Mouse (Mus musculus) kidney, embryonic 15.5 days (tissue): ENCODE data around the gene Herpud1. TPM values are rescaled to one million over a fixed set of nuclear protein-coding genes. Genes with fewer than 3 reads are reported as not detected.

Experiments
- ATAC-seq: fragments of 200-750 bp; cut with Nextera tagmentation; replicated peaks from 2 replicates; pipeline ENCODE4 v1.8.0; 2017; ENCODE audit warnings: moderate TSS enrichment; ENCODE audit not compliant: low FRiP score
- H3K27ac ChIP-seq: fragments of 300-500 bp; sonication (generic); 2 replicates; pipeline ENCODE4 v1.5.1; 2015; ENCODE audit warnings: mild to moderate bottlenecking, inconsistent platforms
- H3K27me3 ChIP-seq: fragments of 300-500 bp; sonication (generic); 2 replicates; pipeline ENCODE4 v1.6.1; 2015; ENCODE audit warnings: inconsistent platforms
- H3K36me3 ChIP-seq: fragments of 300-500 bp; sonication (generic); 2 replicates; pipeline ENCODE4 v1.6.1; 2015; ENCODE audit warnings: inconsistent platforms
- H3K4me1 ChIP-seq: fragments of 300-500 bp; sonication (generic); 2 replicates; pipeline ENCODE4 v1.6.1; 2015; ENCODE audit warnings: inconsistent platforms
- H3K4me2 ChIP-seq: fragments of 300-500 bp; sonication (generic); 2 replicates; pipeline ENCODE4 v1.6.1; 2015; ENCODE audit warnings: moderate library complexity, mild to moderate bottlenecking, inconsistent platforms
- H3K4me3 ChIP-seq: fragments of 300-500 bp; sonication (generic); replicated peaks from 2 replicates; pipeline ENCODE4 v1.5.1; 2015; ENCODE audit warnings: mild to moderate bottlenecking, inconsistent platforms
- H3K9ac ChIP-seq: fragments of 300-500 bp; sonication (generic); 2 replicates; pipeline ENCODE4 v1.6.1; 2015; ENCODE audit warnings: mild to moderate bottlenecking, inconsistent platforms
- H3K9me3 ChIP-seq: fragments of 300-500 bp; sonication (generic); replicated peaks from 2 replicates; pipeline ENCODE4 v1.6.1; 2016; ENCODE audit warnings: inconsistent platforms
- WGBS: fragments of 180-500 bp; shearing (Covaris S2); methylation state at CpG from one replicate; pipeline ENCODE4 v1.1.7; 2015; ENCODE audit warnings: mixed read lengths; 5-methylcytosine and 5-hydroxymethylcytosine counted together
- polyA plus RNA-seq: library from polyadenylated mRNA; unstranded; fragments of >200 nt; fragmentation: Nextera tagmentation; extraction: Ambion mirVana; gene quantifications from 2 replicates; pipeline ENCODE4 v1.2.1, GENCODE M21; 2015

Herpud1 gene
- polyA plus RNA-seq: 66.7 and 70.0 TPM in 2 replicates

- Histone ChIP-seq H3K9me3 (no peaks in the 10 kb centered on the region), H3K27ac (peak within 1 kb of the TSS; percentile 90), H3K4me2 (peak within 1 kb of the TSS; percentile 88), H3K27me3 (peaks cover 3% of the 10 kb centered on the region; the same call in 1 of the 2 replicates), H3K4me1 (peaks cover 20% of the 10 kb centered on the region), H3K4me3 (peak within 1 kb of the TSS; percentile 93), H3K36me3 (peaks cover 22% of the 10 kb centered on the region), H3K9ac (peak within 1 kb of the TSS; percentile 88)
- whole genome bisulfite sequencing: 0% methylated on average over 65 of the region's 65 CpGs
- ATAC-seq: peak; percentile 99
Observed at GRCm38 (mm10) chr8:94386214-94387026, at the start of gene Herpud1. Gene Herpud1, plus strand, starts transcription at chr8:94386438.

- no peak overlapping the region for H3K4me3 ChIP-seq
- ATAC-seq: no peak
- no peak overlapping the region for H3K27ac ChIP-seq
- no peaks in the 10 kb centered on the region for H3K36me3 ChIP-seq
- WGBS: 72% methylated on average over 8 of the region's 8 CpGs
- H3K4me2 ChIP-seq: no peak overlapping the region
- H3K9ac ChIP-seq: no peak overlapping the region
- no peaks in the 10 kb centered on the region for H3K27me3 ChIP-seq
- H3K4me1 ChIP-seq: no peaks in the 10 kb centered on the region
- no peaks in the 10 kb centered on the region for H3K9me3 ChIP-seq
Observed at GRCm38 (mm10) chr8:94337559-94337958, 48.7 kb upstream of the Herpud1 start.

- Histone ChIP-seq H3K4me2 (no peak overlapping the region), H3K4me3 (no peak overlapping the region), H3K27ac (no peak overlapping the region), H3K9ac (no peak overlapping the region), H3K36me3 (no peaks in the 10 kb centered on the region), H3K4me1 (no peaks in the 10 kb centered on the region), H3K27me3 (no peaks in the 10 kb centered on the region), H3K9me3 (no peaks in the 10 kb centered on the region)
- ATAC-seq: no peak
- WGBS: 79% methylated on average over 7 of the region's 7 CpGs
Observed at GRCm38 (mm10) chr8:94340796-94341195, 45.4 kb upstream of the Herpud1 start.

GRCm38 (mm10) chr8:94342691-94343090 lies 43.5 kb upstream of the Herpud1 start:
- Histone ChIP-seq H3K4me2 (no peak overlapping the region), H3K36me3 (no peaks in the 10 kb centered on the region), H3K4me1 (no peaks in the 10 kb centered on the region), H3K27ac (no peak overlapping the region), H3K4me3 (no peak overlapping the region), H3K9me3 (no peaks in the 10 kb centered on the region), H3K9ac (no peak overlapping the region), H3K27me3 (no peaks in the 10 kb centered on the region)
- WGBS: 88% methylated on average over 10 of the region's 10 CpGs
- no peak for ATAC-seq

DNA sequence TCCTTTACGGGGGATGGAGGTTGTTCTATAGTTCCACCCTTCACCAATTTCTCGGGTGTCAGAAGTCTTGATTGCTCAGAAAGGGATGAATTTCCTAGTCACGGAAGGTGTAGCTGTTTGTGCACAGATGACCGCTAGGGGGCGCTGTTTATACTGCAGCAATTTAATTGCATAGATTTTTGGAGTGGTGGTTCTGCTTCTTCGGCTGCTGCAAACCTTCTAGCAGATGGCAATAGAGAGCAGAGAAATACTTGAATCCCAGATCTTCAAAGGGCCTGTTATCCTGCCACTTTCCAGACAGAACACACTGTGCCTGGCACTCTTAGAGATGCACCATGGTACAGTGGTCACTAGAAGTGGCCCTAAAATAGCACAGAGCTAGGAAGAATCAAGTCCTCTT lies 42.9 kb upstream of the Herpud1 start:
- no peak overlapping the region for H3K4me3 ChIP-seq
- H3K4me2 ChIP-seq: no peak overlapping the region
- H3K36me3 ChIP-seq: no peaks in the 10 kb centered on the region
- no peaks in the 10 kb centered on the region for H3K9me3 ChIP-seq
- H3K27me3 ChIP-seq: no peaks in the 10 kb centered on the region
- no peak for ATAC-seq
- H3K9ac ChIP-seq: no peak overlapping the region
- H3K4me1 ChIP-seq: no peaks in the 10 kb centered on the region
- WGBS: 13% methylated on average over 6 of the region's 6 CpGs
- no peak overlapping the region for H3K27ac ChIP-seq

DNA sequence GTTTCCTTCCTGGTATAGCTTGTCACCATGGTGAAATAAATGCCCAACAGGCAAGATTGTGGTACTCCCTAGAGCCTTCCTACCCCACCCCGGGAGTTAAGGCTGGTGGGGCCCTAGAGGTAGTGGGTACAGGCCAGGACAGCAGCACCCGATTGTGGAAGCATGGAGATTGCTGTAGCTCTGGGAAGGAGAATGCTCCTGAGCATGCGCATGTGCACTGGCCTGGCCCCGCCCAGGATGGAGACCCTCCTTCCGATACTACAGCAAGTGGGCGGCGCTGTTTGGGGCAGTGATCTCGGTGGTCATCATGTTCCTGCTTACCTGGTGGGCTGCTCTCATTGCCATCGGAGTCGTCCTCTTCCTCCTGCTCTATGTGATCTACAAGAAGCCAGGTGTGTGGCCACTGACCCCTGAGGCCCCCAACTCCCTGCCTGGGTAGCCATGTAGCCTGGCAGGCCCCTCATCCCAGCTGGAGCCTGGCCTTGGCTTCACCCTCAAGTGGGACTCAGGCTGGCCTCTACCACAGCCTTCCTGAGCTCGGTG lies 42.4 kb upstream of the Herpud1 start:
- Histone ChIP-seq H3K9ac (no peak overlapping the region), H3K9me3 (no peaks in the 10 kb centered on the region), H3K4me1 (no peaks in the 10 kb centered on the region), H3K4me2 (no peak overlapping the region), H3K27ac (no peak overlapping the region), H3K27me3 (no peaks in the 10 kb centered on the region), H3K4me3 (no peak overlapping the region), H3K36me3 (no peaks in the 10 kb centered on the region)
- no peak for ATAC-seq
- 87% methylated on average over 11 of the region's 11 CpGs for WGBS

- ATAC-seq: no peak
- WGBS: 79% methylated on average over 4 of the region's 4 CpGs
- Histone ChIP-seq H3K36me3 (no peaks in the 10 kb centered on the region), H3K9ac (no peak overlapping the region), H3K4me1 (no peaks in the 10 kb centered on the region), H3K4me2 (no peak overlapping the region), H3K27ac (no peak overlapping the region), H3K27me3 (no peaks in the 10 kb centered on the region), H3K4me3 (no peak overlapping the region), H3K9me3 (no peaks in the 10 kb centered on the region)
Observed at GRCm38 (mm10) chr8:94345657-94346056, 40.6 kb upstream of the Herpud1 start.

DNA sequence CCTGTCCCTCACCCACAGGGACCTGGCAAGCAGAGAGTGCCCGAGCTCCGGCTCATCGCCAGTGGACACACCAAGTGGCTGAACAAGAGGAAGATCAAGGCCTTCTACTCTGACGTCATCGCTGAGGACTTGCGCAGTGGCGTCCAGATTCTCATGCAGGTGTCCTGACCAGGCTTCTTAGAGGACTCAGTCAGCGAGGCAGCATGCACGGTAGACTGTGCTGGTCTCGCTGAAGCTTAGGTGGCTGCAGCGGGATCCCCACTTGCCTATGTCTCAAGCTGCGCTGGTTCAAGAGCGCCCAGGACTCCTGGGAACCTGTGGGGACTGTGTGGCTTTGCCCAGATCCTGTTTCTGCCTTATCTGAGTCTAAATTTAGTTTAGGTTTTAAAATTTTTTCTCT lies 40.0 kb upstream of the Herpud1 start:
- H3K4me1 ChIP-seq: no peaks in the 10 kb centered on the region
- no peaks in the 10 kb centered on the region for H3K36me3 ChIP-seq
- H3K9ac ChIP-seq: no peak overlapping the region
- H3K27ac ChIP-seq: no peak overlapping the region
- H3K9me3 ChIP-seq: no peaks in the 10 kb centered on the region
- ATAC-seq: no peak
- no peak overlapping the region for H3K4me2 ChIP-seq
- no peak overlapping the region for H3K4me3 ChIP-seq
- 91% methylated on average over 13 of the region's 13 CpGs for WGBS
- H3K27me3 ChIP-seq: no peaks in the 10 kb centered on the region

GRCm38 (mm10) chr8:94348425-94348824 lies 37.8 kb upstream of the Herpud1 start:
- Histone ChIP-seq H3K4me3 (no peak overlapping the region), H3K27ac (no peak overlapping the region), H3K36me3 (no peaks in the 10 kb centered on the region), H3K4me2 (no peak overlapping the region), H3K9me3 (no peaks in the 10 kb centered on the region), H3K4me1 (no peaks in the 10 kb centered on the region), H3K27me3 (no peaks in the 10 kb centered on the region), H3K9ac (no peak overlapping the region)
- ATAC-seq: no peak
- 62% methylated on average over 9 of the region's 9 CpGs for WGBS

DNA sequence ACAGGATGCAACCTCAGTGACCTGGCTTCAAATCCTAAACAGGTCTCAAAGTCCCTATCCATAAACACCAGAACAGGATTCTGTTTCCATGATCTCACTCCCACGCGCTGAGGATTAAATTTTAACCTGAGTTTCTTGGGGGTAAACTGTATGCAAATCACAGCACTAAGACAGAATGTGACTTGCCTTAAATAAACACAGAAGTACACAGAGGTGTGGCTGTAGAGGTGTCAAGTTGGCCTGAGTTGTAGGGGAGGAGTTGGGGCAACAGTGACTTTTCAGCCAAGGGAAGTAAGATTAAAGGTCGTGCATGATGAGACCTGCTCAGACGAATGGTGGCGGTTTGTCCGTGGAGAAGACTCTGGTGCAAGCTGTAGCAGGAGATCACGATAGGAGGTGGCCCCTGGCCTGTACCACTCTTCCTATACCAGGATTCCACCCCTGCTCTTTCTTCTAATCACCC lies 32.1 kb upstream of the Herpud1 start:
- ATAC-seq: no peak
- Histone ChIP-seq H3K36me3 (no peaks in the 10 kb centered on the region), H3K9me3 (no peaks in the 10 kb centered on the region), H3K4me3 (no peak overlapping the region), H3K9ac (no peak overlapping the region), H3K4me1 (peaks cover 6% of the 10 kb centered on the region; the same call in 1 of the 2 replicates), H3K27me3 (no peaks in the 10 kb centered on the region), H3K4me2 (no peak overlapping the region), H3K27ac (peak overlapping the region; percentile 30; the same call in 1 of the 2 replicates)
- WGBS: 73% methylated on average over 7 of the region's 7 CpGs

DNA sequence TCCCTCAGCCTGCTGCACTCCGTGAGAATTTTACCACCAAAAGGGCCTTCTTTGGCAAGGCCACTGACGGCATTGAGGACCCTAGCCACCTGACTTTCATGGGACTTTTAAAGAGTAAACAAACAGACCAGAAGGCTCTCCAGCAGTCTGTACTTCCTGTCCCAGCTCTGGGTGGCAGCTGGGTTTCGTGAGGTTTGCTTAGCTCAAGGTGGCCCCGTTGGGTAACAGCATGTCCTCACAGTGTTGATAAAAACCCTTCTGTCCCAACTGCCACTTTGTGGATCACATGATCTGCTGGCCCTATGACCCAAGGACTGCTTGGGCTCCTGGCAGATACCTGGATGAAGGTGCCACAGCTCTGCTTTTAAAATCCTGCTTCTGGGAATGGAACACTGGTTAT lies 31.7 kb upstream of the Herpud1 start:
- Histone ChIP-seq H3K4me1 (peaks cover 6% of the 10 kb centered on the region; the same call in 1 of the 2 replicates), H3K36me3 (no peaks in the 10 kb centered on the region), H3K27ac (peak overlapping the region; percentile 30; the same call in 1 of the 2 replicates), H3K9ac (no peak overlapping the region), H3K4me2 (no peak overlapping the region), H3K27me3 (no peaks in the 10 kb centered on the region), H3K9me3 (no peaks in the 10 kb centered on the region), H3K4me3 (no peak overlapping the region)
- 55% methylated on average over 4 of the region's 4 CpGs for WGBS
- ATAC-seq: no peak

GRCm38 (mm10) chr8:94357220-94357619 lies 29.0 kb upstream of the Herpud1 start:
- peaks cover 6% of the 10 kb centered on the region; the same call in 1 of the 2 replicates for H3K4me1 ChIP-seq
- no peak overlapping the region for H3K27ac ChIP-seq
- no peaks in the 10 kb centered on the region for H3K36me3 ChIP-seq
- H3K27me3 ChIP-seq: no peaks in the 10 kb centered on the region
- no peak for ATAC-seq
- WGBS: 75% methylated on average over 6 of the region's 6 CpGs
- no peak overlapping the region for H3K9ac ChIP-seq
- no peak overlapping the region for H3K4me3 ChIP-seq
- H3K9me3 ChIP-seq: no peaks in the 10 kb centered on the region
- no peak overlapping the region for H3K4me2 ChIP-seq
